Mouse (Mus musculus) liver, embryonic 14 days (tissue): ENCODE results near the gene Gm13178. TPM values are rescaled to one million over a fixed set of nuclear protein-coding genes. Genes with fewer than 3 reads are reported as not detected.

ENCODE experiments used
- polyA plus RNA-seq: library from polyadenylated mRNA; depleted of rRNA; stranded (reverse); fragments of >200 nt; gene quantifications from 2 replicates; pipeline ENCODE4 v1.2.3, GENCODE M21; 2012; rRNA removed

The Gm13178 gene
- not detected in 2 replicates for polyA plus RNA-seq

DNA sequence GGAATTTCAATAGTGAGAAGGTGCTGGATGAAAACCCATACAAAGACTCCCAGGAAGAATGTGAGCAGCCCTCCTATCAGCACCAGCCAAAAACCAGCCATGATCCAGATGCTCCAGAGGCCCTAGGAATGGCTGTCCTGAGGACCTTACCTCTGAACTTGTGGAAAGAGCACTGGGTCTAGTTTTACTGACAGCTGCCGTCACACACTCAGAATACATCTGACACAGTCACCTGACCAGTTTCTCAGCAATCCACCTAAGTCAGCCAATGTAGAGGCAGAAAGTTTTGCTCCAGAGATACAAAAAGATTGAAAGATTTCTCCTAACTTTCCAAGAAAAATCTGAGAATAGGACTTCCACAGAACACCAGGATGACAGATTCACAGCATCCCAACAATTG is at the start of gene Gm13178:
Gm13178 (minus strand) TSS at position 101 of the 400 bp plus-strand sequence.

DNA sequence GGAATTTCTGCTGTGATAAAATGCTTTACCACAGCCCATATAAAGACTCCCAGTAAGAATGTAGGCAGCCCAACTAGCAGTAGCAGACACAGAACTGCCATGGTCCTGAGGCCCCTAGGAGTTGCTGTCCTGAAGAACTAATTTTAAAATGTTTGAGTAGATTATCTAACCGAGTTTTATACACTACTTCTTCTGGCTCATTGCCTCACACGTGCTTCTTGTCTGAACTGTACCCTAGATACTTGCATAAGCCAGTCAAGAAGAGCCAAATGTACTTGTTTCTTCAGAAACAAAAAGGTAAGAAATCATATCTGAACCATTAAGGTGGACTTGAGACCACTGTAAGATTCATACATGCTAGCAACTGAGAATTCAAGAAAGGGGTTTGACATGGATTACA is 34.9 kb downstream of the Gm13178 start, which contains the start of gene Gm436:
Gm436 (minus strand) TSS at position 101 of the 400 bp plus-strand sequence.

Other genes starting within 250 kb of the Gm13178 start
- gene 9430007A20Rik, start 201.6 kb downstream of the Gm13178 start, polyA plus RNA-seq: not detected in 2 replicates
- gene Gm13124, start 156.3 kb downstream of the Gm13178 start, polyA plus RNA-seq: not detected in 2 replicates
- gene Aadacl4, start 107.7 kb downstream of the Gm13178 start, polyA plus RNA-seq: not detected in 2 replicates
- not detected in 2 replicates for gene Gm436, start 35.0 kb downstream of the Gm13178 start, polyA plus RNA-seq
- not detected in 2 replicates for gene Gm438, start 65.2 kb upstream of the Gm13178 start, polyA plus RNA-seq
- gene Dhrs3, start 171.4 kb upstream of the Gm13178 start, polyA plus RNA-seq: 13.1 and 13.4 TPM in 2 replicates